Mouse (Mus musculus): ENCODE measurements at regions not wholly inside any gene's neighbourhood (a gene's known extent, or its start where the extent isn't known, plus 50 kb on each side); places are given as distances from the start of the nearest gene placed in this dataset.

DNA sequence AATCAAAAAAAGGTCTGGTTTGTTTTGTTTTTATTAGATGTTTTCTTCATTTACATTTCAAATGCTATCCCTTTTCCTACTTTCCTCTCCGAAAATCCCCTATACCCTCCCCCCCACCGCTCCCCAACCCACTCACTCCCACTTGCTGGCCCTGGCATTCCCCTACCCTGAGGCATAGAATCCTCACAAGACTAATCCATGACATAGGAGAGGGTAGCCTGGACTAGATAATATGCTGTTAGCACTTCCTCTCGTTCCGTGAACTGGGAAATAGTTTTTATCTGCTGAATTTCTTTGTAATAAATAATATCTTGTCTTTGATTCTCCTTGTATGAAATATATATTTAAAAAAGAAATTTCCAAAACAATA lies 151.4 kb upstream of the Rag2 start:
- H3K36me3 ChIP-seq (ENCODE audit: control insufficient read depth, insufficient read depth, low read length), result no peaks in the 10 kb centered on the region
- H3K27me3 ChIP-seq (ENCODE audit: control insufficient read depth, insufficient read depth, low read length), result no peaks in the 10 kb centered on the region
- H3K27ac ChIP-seq (ENCODE audit: low read length), result no peak overlapping the region
- no peak overlapping the region for H3K4me2 ChIP-seq (replicated peaks; ENCODE audit: low read depth, low read length)
- 83% methylated on average over 4 of the region's 4 CpGs for WGBS
- H3K4me3 ChIP-seq (ENCODE audit: low read depth, low read length), result no peak overlapping the region
- H3K4me1 ChIP-seq (ENCODE audit: control insufficient read depth, insufficient read depth, low read length), result no peaks in the 10 kb centered on the region
- no peaks in the 10 kb centered on the region for H3K9me3 ChIP-seq (ENCODE audit: control insufficient read depth, low read depth, low read length)
- no peak for ATAC-seq (ENCODE audit: insufficient number of reproducible peaks, insufficient read depth, low FRiP score, low read depth)
- no peak overlapping the region for H3K9ac ChIP-seq (replicated peaks; ENCODE audit: low read depth, low read length)

DNA sequence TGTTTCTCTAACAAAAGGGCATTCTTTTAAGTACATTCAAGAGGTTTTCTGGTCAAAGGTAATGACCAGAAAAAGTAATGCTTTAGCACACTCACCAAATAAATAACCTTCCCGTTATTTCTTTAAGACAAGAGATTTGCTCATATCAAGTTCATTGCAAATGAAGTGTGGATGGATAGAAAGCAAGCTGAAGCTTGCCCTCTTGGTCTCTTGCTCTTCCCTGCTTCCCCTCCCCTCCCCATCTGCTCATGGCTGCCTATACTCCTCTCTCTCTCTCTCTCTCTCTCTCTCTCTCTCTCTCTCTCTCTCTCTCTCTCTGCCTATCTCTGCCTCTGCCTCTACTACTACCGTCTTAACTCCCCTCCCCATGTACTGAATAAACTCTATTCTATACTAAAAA lies 147.7 kb upstream of the Rag2 start:
- Histone ChIP-seq H3K4me1 (ENCODE audit: control insufficient read depth, insufficient read depth, low read length) (no peaks in the 10 kb centered on the region), H3K27ac (ENCODE audit: low read length) (no peak overlapping the region), H3K27me3 (ENCODE audit: control insufficient read depth, insufficient read depth, low read length) (no peaks in the 10 kb centered on the region), H3K4me2 (replicated peaks; ENCODE audit: low read depth, low read length) (no peak overlapping the region), H3K9ac (replicated peaks; ENCODE audit: low read depth, low read length) (no peak overlapping the region), H3K36me3 (ENCODE audit: control insufficient read depth, insufficient read depth, low read length) (no peaks in the 10 kb centered on the region), H3K9me3 (ENCODE audit: control insufficient read depth, low read depth, low read length) (no peaks in the 10 kb centered on the region), H3K4me3 (ENCODE audit: low read depth, low read length) (no peak overlapping the region)
- 74% methylated on average over 2 of the region's 2 CpGs for WGBS
- no peak for ATAC-seq (ENCODE audit: insufficient number of reproducible peaks, insufficient read depth, low FRiP score, low read depth)

DNA sequence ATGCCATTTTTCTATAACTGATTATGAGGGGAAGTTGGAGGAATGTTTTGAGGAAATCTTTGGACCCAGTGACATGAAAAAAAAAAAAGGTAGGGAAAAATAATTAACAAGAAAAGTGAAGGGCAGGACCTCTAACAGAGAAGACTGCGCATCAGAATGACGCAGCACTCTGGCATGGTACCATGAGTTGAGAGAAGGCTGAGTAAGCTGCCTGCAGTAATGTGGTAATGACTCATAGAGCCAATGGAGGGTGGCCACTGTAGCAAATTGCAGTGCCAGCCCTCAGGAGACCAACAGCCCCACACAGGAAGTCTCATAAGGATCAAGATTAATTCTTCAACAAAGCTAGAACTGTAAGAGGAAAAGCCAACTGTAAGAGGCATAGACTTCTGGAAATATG lies 134.3 kb upstream of the Rag2 start:
- Histone ChIP-seq H3K9me3 (ENCODE audit: control insufficient read depth, low read depth, low read length) (no peaks in the 10 kb centered on the region), H3K4me3 (ENCODE audit: low read depth, low read length) (no peak overlapping the region), H3K4me2 (replicated peaks; ENCODE audit: low read depth, low read length) (no peak overlapping the region), H3K27ac (ENCODE audit: low read length) (no peak overlapping the region), H3K36me3 (ENCODE audit: control insufficient read depth, insufficient read depth, low read length) (no peaks in the 10 kb centered on the region), H3K27me3 (ENCODE audit: control insufficient read depth, insufficient read depth, low read length) (no peaks in the 10 kb centered on the region), H3K9ac (replicated peaks; ENCODE audit: low read depth, low read length) (no peak overlapping the region), H3K4me1 (ENCODE audit: control insufficient read depth, insufficient read depth, low read length) (no peaks in the 10 kb centered on the region)
- no peak for ATAC-seq (ENCODE audit: insufficient number of reproducible peaks, insufficient read depth, low FRiP score, low read depth)
- WGBS, result 94% methylated on average over 2 of the region's 2 CpGs

DNA sequence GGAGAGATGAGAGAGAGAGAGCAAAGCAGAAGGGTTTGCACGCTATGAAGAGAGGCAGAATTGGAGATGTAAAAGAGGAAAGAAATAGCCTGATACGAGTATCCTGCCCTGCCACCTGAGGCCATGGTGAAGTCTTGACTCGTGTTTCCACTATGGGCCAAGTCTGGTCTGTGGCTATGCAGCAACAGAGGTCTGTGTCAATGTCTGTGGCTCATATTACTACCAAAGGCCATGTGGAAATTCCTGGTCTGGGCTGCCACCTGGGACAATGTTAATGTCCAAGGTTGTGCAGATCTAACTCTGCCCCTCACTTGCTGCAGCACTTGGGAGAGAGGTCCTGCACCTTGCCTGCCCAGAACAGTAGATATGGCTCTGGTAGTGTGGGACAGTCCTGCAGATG lies 132.8 kb upstream of the Rag2 start:
- Histone ChIP-seq H3K9me3 (ENCODE audit: control insufficient read depth, low read depth, low read length) (no peaks in the 10 kb centered on the region), H3K36me3 (ENCODE audit: control insufficient read depth, insufficient read depth, low read length) (no peaks in the 10 kb centered on the region), H3K4me1 (ENCODE audit: control insufficient read depth, insufficient read depth, low read length) (no peaks in the 10 kb centered on the region), H3K9ac (replicated peaks; ENCODE audit: low read depth, low read length) (no peak overlapping the region), H3K4me2 (replicated peaks; ENCODE audit: low read depth, low read length) (no peak overlapping the region), H3K4me3 (ENCODE audit: low read depth, low read length) (no peak overlapping the region), H3K27ac (ENCODE audit: low read length) (no peak overlapping the region), H3K27me3 (ENCODE audit: control insufficient read depth, insufficient read depth, low read length) (no peaks in the 10 kb centered on the region)
- 88% methylated on average over 3 of the region's 3 CpGs for WGBS
- ATAC-seq (ENCODE audit: insufficient number of reproducible peaks, insufficient read depth, low FRiP score, low read depth), result no peak

DNA sequence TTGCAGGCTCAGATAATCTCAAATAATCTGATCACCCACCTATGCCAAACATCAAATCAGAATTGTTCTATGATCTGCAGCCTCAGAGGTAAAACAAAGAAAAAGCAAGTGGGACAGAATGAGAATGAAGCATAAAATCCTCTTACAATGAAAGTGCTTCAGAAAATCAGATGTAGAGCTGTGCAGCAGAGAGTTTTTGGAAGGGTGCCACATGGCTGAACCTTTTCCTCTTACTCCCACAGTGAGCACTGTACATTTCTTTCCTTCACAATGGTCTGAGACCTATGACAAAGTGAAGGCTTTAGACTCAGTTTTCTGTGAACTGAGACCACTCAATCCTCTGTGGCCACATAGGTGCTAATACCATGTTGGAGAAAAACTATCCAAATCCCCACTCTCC lies 116.4 kb upstream of the Rag2 start:
- H3K9me3 ChIP-seq (ENCODE audit: control insufficient read depth, low read depth, low read length), result no peaks in the 10 kb centered on the region
- no peaks in the 10 kb centered on the region for H3K27me3 ChIP-seq (ENCODE audit: control insufficient read depth, insufficient read depth, low read length)
- no peak overlapping the region for H3K4me3 ChIP-seq (ENCODE audit: low read depth, low read length)
- no peak overlapping the region for H3K9ac ChIP-seq (replicated peaks; ENCODE audit: low read depth, low read length)
- H3K4me1 ChIP-seq (ENCODE audit: control insufficient read depth, insufficient read depth, low read length), result no peaks in the 10 kb centered on the region
- H3K4me2 ChIP-seq (replicated peaks; ENCODE audit: low read depth, low read length), result no peak overlapping the region
- H3K36me3 ChIP-seq (ENCODE audit: control insufficient read depth, insufficient read depth, low read length), result no peaks in the 10 kb centered on the region
- ATAC-seq (ENCODE audit: insufficient number of reproducible peaks, insufficient read depth, low FRiP score, low read depth), result no peak
- no peak overlapping the region for H3K27ac ChIP-seq (ENCODE audit: low read length)
